Mouse (Mus musculus): ENCODE results near the gene Rab3gap2. TPM values are rescaled to one million over a fixed set of nuclear protein-coding genes. Genes with fewer than 3 reads are reported as not detected.

The Rab3gap2 gene
- total and polyA plus RNA-seq, 3 experiments, result 22.7 to 39.1 (median 24.0) TPM

- dilution Hi-C loops (cut with MboI; ENCODE audit: extremely low pct_ligation_motif_present, extremely low pct_unique_long_range_greater_than_20kb, low sequenced_read_pairs), result no loop called here
- DNase-seq (ENCODE audit: extremely low read depth), result no peak
- Histone ChIP-seq H3K36me3 (replicated peaks in 1 of 2; ENCODE audit: control insufficient read depth in 1 of 2, insufficient read depth in 1 of 2, low read length in 1 of 2) (peaks cover 71 to 95% of the 10 kb centered on the region in 2 experiments), H3K27ac (ENCODE audit: insufficient read depth, low read depth) (no peak overlapping the region), H3K27me3 (replicated peaks) (no peaks in the 10 kb centered on the region), H3K4me2 (ENCODE audit: insufficient read depth, low read depth, poor library complexity, severe bottlenecking) (no peak overlapping the region), H3K79me2 (replicated peaks; ENCODE audit: control insufficient read depth, extremely low read depth, insufficient read depth, poor library complexity, severe bottlenecking) (no peaks in the 10 kb centered on the region), H3K9me3 (replicated peaks; ENCODE audit: low read length) (no peaks in the 10 kb centered on the region), H3K4me1 (ENCODE audit: control insufficient read depth in 1 of 2, insufficient read depth in 2 of 2) (no peaks in the 10 kb centered on the region), H3K4me3 (replicated peaks in 1 of 3; ENCODE audit: low read depth in 2 of 3, low read length in 2 of 3, poor library complexity in 1 of 3) (no peak overlapping the region), H3K9ac (ENCODE audit: insufficient read depth, low read depth) (no peak overlapping the region)
- TF ChIP-seq USF2 (conservative IDR thresholded peaks at IDR 0.05; ENCODE audit: low read depth, low read length) (no peak), RAD21 (IDR thresholded peaks at IDR 0.05; ENCODE audit: low read depth, low read length) (no peak), HCFC1 (IDR thresholded peaks at IDR 0.05; ENCODE audit: low read depth, low read length) (no peak), TCF12 (IDR thresholded peaks at IDR 0.05; ENCODE audit: low read depth, low read length) (no peak), MXI1 (IDR thresholded peaks at IDR 0.05; ENCODE audit: low read depth, low read length) (no peak), ZNF384 (IDR thresholded peaks at IDR 0.05; ENCODE audit: low read depth, low read length) (no peak), EP300 (IDR thresholded peaks at IDR 0.05; ENCODE audit: low read length) (no peak), NRF1 (IDR thresholded peaks at IDR 0.05; ENCODE audit: low read depth, low read length) (no peak), POLR2A (IDR thresholded peaks at IDR 0.05; ENCODE audit: low read depth, low read length) (no peak), PAX5 (IDR thresholded peaks at IDR 0.05; ENCODE audit: low read length) (no peak)
- in situ Hi-C loops (cut with MboI; ENCODE audit: low pct_ligation_motif_present, low pct_unique_long_range_greater_than_20kb, low sequenced_read_pairs), result no loop called here
Measured at GRCm38 (mm10) chr1:185279288-185279687, 75.4 kb downstream of the Rab3gap2 start.

GRCm38 (mm10) chr1:185280616-185281015, 76.7 kb downstream of the Rab3gap2 start:
- Histone ChIP-seq H3K27ac (ENCODE audit: insufficient read depth, low read depth) (no peak overlapping the region), H3K9ac (ENCODE audit: insufficient read depth, low read depth) (no peak overlapping the region), H3K79me2 (replicated peaks; ENCODE audit: control insufficient read depth, extremely low read depth, insufficient read depth, poor library complexity, severe bottlenecking) (no peaks in the 10 kb centered on the region), H3K9me3 (replicated peaks; ENCODE audit: low read length) (no peaks in the 10 kb centered on the region), H3K4me2 (ENCODE audit: insufficient read depth, low read depth, poor library complexity, severe bottlenecking) (no peak overlapping the region), H3K27me3 (replicated peaks) (no peaks in the 10 kb centered on the region), H3K36me3 (replicated peaks in 1 of 2; ENCODE audit: control insufficient read depth in 1 of 2, insufficient read depth in 1 of 2, low read length in 1 of 2) (peaks cover 79 to 96% of the 10 kb centered on the region in 2 experiments), H3K4me1 (ENCODE audit: control insufficient read depth in 1 of 2, insufficient read depth in 2 of 2) (no peaks in the 10 kb centered on the region), H3K4me3 (replicated peaks in 1 of 3; ENCODE audit: low read depth in 2 of 3, low read length in 2 of 3, poor library complexity in 1 of 3) (no peak overlapping the region)
- TF ChIP-seq NELFE (IDR thresholded peaks at IDR 0.05; ENCODE audit: low read depth, low read length), result no peak
- TF ChIP-seq POLR2AphosphoS2 (IDR thresholded peaks at IDR 0.05; ENCODE audit: low read depth, low read length), result no peak
- TF ChIP-seq CTCF (conservative IDR thresholded peaks at IDR 0.05 in 1 of 2, IDR thresholded peaks at IDR 0.05 in 1 of 2; ENCODE audit: low read depth in 2 of 2, low read length in 2 of 2), result no peak
- no peak for TF ChIP-seq USF1 (IDR thresholded peaks at IDR 0.05; ENCODE audit: low read depth, low read length)
- no peak for TF ChIP-seq RCOR1 (conservative IDR thresholded peaks at IDR 0.05; ENCODE audit: low read depth, low read length)
- no peak for TF ChIP-seq E2F4 (IDR thresholded peaks at IDR 0.05; ENCODE audit: insufficient replicate concordance, low read depth, low read length)
- TF ChIP-seq PAX5 (IDR thresholded peaks at IDR 0.05; ENCODE audit: low read length), result no peak
- no peak for TF ChIP-seq ETS1 (conservative IDR thresholded peaks at IDR 0.05; ENCODE audit: low read depth, low read length)
- no peak for TF ChIP-seq ZKSCAN1 (IDR thresholded peaks at IDR 0.05; ENCODE audit: borderline replicate concordance, low read depth, low read length)
- no peak for TF ChIP-seq UBTF (IDR thresholded peaks at IDR 0.05; ENCODE audit: low read depth, low read length)
- TF ChIP-seq CHD2 (IDR thresholded peaks at IDR 0.05; ENCODE audit: low read length), result no peak
- no peak for TF ChIP-seq IRF4 (IDR thresholded peaks at IDR 0.05; ENCODE audit: low read depth, low read length)
- TF ChIP-seq POLR2A (IDR thresholded peaks at IDR 0.05; ENCODE audit: low read depth, low read length), result no peak
- TF ChIP-seq RAD21 (IDR thresholded peaks at IDR 0.05; ENCODE audit: low read depth, low read length), result no peak
- TF ChIP-seq KAT2A (IDR thresholded peaks at IDR 0.05; ENCODE audit: insufficient replicate concordance, low read length), result no peak
- no peak for TF ChIP-seq NRF1 (IDR thresholded peaks at IDR 0.05; ENCODE audit: low read depth, low read length)
- TF ChIP-seq MYC (IDR thresholded peaks at IDR 0.05; ENCODE audit: low read depth, low read length), result no peak
- no peak for TF ChIP-seq TBP (conservative IDR thresholded peaks at IDR 0.05; ENCODE audit: low read depth, low read length)
- TF ChIP-seq SMC3 (IDR thresholded peaks at IDR 0.05; ENCODE audit: low read depth, low read length), result no peak
- TF ChIP-seq ZMIZ1 (IDR thresholded peaks at IDR 0.05; ENCODE audit: low read depth, low read length), result no peak
- in situ Hi-C loops (cut with MboI; ENCODE audit: low pct_ligation_motif_present, low pct_unique_long_range_greater_than_20kb, low sequenced_read_pairs), result no loop called here
- dilution Hi-C loops (cut with MboI; ENCODE audit: extremely low pct_ligation_motif_present, extremely low pct_unique_long_range_greater_than_20kb, low sequenced_read_pairs), result no loop called here
- no peak for DNase-seq (ENCODE audit: extremely low read depth)
